Mouse (Mus musculus): ENCODE measurements around the gene Simc1.

Gene Simc1

DNA sequence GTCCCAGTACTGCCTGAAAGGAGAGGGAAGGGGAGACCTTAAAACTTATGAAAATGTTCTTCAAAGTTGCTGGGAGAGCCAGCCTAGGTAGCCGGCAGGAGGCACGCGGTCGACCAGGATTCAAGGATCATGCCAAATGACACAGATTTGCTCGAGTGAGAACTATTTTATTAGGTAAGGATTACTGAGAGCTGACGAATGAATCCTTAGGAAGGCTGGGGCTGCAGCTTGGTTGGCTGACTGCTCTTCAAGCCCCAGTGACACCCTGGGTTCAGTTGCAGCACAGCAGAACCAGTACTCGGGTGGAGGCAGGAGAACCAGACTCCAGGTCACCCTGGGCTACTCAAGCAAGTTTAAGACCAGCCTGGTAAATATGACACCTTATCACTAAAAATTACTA is 44.5 kb downstream of the Simc1 start:
- DNase-seq (ENCODE audit: low read depth): no peak

DNA sequence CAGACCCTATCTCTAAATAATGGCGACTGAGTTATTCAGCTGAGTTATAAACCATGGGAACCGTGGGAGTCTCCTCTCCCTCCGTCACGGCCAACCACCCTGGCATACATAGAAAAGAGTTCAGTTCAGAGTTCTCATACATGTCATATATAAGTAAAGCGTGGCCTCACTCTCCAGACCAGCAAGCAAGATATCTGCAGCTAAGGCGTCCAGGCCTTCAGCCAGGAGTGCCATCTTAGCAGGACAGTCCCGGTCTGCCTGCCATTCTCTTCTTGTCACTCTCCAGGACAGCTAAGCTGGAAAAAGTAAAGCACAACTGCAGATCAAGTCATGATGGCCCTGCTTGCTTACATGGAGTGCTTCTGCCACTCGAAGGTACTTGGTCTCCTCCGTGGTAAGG is 52.6 kb downstream of the Simc1 start:
- DNase-seq (ENCODE audit: low read depth): no peak

DNA sequence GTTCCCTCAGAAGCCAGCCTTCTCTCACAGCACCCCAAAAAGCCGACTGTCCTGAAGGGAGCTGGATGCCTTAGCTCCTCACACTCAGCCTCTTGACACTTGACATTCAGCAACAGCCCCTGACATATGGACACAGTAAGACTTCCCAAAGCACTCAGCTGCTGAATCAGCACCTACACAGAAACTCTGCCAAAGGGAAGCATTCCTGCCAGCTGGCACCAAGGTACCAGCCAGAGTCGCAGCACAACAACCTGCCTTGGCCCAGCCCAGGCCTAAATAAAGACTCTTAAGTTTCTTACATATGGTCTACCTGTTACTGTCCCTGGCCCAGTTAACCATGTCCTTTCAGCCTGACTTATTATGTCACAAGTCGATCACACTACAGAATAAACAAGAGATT is 53.2 kb downstream of the Simc1 start:
- DNase-seq (ENCODE audit: low read depth): no peak

DNA sequence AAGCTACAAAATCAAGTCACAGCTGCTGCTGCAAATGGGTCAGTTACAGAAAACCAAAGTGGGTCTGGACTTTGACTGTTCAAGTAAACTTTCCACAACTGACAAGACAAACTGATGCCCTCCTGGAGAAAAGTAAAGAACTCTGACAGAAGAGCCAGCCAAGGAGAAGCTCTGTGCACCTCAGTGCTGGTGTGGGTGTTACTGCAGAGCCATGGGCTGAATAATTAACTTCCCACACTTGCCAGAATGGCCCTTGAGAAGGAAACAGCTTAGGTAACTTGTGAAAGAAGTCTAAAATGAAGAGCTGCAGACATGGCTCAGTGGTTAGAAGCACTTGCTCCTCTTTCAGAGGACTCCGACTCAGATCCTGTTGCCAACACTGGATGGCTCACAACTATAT is 54.1 kb downstream of the Simc1 start:
- no peak for DNase-seq (ENCODE audit: low read depth)

DNA sequence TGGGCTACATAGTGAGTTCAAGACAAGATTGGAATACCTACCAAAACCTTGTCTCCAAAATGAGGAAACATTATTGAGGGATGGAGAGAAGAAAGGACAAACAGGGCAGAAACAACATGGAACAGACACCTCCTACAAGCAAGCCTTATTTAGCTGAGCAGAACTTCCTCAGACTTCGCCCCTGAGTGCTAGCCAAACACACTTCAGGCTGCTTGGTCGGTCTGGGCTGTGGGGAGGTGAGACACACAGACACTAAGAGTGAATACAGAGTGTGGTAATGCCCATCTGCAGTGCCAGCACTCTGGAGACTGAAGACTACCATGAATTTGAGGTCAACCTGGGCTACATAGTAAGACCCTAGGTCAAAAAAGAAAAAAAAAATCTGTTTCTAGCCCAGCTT is 56.1 kb downstream of the Simc1 start:
- DNase-seq (ENCODE audit: low read depth): no peak

DNA sequence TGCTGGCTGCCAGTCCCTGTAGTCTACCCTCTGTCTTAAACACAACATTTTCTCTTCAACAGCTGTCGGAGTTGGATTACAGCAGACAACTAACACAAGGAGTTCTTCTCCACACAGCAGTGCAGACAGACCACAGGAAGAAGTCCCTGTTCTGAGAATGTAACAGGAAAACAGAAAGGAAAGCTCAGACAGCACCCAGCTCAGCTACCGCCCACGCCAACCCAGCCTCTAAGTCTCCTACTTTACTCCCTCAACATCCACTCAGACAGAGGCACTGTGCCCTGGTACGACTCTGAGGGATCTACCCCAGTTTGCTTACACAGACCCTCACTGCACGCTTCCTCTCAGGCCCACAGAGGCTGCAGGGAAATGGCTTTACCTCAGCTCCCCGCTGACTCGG is 57.0 kb downstream of the Simc1 start:
- DNase-seq (ENCODE audit: low read depth): no peak

DNA sequence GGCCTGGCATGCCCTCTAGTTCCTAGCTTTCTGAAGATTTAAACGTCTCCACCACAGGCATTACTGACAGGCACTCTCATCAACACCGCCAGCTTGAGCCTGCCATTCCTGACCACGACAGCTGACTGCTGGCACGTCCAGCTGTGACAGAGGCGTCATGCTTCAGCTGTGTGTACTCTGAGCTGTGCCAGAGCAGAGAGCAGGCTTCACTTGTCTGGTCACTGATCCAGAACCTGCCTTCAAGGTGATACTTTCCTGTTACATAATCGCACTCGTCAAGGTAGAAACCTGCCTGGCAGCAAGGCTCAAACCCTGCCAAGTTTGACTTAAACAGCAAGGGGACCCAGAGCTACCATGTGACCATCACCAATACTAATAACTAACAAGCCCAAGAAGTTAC is 59.0 kb downstream of the Simc1 start:
- DNase-seq (ENCODE audit: low read depth): no peak

DNA sequence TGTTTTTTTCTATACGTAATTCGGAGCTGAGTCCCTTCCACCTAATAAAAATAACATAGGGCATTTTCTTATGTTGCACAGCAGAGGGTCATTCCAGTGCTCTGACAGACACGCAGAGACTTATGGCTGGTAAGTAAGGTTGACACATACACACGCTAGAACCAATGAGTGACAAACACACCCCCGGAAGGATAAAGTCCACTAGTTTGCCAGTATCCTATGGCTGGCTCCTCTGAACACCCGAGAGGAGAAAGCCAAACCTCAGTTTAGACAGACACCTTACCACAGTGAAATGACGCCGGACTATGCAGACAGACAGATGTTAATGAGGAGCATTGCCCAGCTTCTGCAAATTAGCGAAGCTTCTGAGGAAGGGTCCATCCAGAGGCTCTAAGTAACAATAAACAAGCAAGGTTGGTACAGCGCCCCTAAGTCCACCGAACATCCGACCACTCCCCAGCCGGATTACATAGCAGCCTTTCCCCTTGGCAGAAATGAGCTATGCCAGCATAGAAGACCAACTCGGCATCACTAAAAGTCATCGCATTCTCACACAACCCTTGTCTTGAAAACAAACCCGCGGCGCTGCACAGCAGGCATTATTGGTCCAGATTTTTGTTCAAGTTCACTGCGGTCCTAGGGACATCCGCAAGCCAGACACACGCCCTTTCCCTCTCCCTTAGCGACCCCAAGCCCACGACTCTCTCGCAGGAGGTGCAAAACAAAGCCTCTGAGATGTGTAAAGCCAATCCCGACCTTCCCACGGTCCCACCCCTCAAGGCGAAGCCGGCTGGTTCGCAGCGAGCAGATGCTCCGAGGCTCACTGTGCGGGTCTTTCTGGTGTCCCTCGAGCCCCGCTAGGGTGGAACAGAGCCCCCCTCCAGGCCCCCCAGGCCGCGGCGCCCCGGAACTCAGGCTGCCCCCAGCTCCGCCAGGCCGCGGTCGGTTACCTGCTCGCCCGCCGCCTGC is 60.9 kb downstream of the Simc1 start:
- peak; percentile 51 for DNase-seq (ENCODE audit: low read depth)

DNA sequence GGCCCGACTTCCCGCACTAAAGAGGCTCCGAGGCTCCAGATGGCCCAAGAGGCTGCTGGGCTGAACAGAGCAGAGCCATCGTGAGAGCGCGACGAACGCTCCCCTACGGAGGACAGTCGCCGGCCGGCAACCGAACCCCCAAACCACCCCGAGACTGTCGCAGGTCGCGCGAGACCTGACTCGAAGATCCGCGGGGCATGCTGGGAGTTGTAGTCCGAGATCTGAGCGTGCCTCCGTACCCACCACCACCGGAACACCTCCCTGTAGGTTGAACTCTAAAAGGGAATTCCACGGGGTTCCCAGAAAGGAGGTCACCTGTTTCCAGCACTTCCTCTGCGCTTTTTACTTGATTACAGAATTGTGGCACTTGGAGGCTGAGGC is 61.6 kb downstream of the Simc1 start, which contains the start of gene 4833439L19Rik:
Gene 4833439L19Rik (minus strand): TSS at position 235 of the 381 bp plus-strand sequence.
- peak; percentile 98 for DNase-seq (ENCODE audit: low read depth)

DNA sequence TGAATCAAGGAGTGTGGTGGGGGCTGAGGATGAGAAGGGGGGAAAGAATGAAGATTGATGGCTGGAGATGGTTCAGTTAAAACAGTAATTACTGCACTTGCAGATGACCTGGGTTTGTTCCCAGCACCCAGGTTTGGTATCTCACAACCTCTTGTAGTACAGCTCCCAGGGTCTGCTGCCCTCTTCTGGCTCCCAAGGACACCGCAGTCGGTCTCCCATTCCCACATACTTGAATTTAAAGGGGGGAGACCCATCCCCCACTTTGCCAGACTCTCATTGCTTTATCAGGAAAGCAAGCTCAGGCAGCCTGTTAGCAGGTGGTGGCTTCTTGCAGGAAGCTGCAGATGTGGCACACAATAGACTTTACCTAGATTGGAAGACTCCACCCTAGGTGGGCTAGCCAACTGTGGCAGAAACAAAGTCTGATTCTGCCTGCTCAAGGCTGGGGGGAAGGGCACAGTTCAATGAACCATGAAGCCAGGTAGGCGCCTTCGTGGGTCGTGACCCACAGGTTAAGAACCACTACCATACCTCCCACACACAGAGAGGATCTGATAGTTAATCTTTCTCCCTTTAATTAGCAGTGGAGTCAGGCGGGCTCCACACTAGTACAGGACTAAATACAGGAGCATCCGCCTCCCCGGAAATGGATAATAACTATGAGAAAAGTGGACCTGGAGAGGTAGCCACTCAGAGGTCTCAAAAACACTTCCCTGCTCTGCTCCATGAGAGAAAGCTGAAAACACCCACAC is 62.2 kb downstream of the Simc1 start:
- no peak for DNase-seq (ENCODE audit: low read depth)

DNA sequence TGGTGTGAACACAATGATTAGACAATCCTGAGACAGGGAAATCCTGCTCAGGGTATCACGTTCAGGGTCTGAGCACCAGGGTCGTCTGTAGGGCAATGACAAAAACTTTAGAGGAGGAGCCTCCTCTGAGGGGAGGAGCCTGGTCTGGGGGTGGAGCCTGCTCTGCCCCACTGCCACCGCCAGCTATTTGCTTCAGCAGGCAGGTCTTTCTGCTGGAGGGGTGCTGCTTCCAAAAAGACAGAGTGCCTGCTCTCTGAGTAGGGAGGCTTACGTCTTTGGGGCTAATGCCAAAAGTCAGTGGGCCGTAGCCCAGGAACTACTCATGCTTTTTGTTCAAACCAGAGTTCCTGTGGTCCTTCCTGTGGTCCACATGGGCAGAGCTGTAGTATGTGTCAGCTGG is 64.8 kb downstream of the Simc1 start:
- DNase-seq (ENCODE audit: low read depth): peak; percentile 37

DNA sequence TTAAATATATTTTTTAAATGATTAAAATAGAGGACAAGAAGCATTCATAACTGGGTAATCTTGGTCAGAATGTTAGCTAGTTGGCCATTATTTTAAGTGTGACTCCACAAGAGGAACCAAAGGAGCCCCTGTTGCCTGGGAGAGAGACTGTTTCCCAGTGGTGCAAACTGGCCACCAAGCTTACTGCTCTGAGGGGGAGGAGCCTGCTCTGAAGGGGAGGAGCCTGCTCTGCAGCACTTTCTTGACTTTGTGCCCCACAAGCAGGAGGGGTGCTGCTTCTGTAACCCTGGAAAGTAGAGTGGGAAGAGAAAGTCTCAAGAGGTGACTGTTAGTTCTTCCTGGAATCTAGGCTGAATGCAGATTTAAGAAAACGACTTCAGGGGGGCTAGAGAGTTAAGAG is 65.7 kb downstream of the Simc1 start:
- DNase-seq (ENCODE audit: low read depth): peak; percentile 44

DNA sequence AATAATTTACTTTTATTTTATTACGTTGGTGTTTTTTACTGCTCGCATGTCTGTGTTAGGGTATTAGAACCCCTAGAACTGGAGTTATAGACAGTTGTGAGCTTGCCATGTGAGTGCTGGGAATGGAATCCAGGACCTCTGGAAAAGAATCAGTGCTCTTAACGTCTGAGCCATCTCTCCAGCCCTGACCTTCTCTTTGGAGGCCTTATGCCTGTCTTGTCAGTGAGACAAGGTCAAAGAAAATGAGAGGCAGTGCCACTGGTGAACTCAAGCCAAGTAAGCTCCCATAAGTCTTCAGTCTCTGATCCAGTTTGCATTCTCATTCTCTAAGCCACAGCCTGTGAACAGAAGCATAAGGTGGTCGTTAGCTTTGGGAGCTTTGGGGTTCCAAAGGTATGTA is 67.2 kb downstream of the Simc1 start:
- DNase-seq (ENCODE audit: low read depth): peak; percentile 11

DNA sequence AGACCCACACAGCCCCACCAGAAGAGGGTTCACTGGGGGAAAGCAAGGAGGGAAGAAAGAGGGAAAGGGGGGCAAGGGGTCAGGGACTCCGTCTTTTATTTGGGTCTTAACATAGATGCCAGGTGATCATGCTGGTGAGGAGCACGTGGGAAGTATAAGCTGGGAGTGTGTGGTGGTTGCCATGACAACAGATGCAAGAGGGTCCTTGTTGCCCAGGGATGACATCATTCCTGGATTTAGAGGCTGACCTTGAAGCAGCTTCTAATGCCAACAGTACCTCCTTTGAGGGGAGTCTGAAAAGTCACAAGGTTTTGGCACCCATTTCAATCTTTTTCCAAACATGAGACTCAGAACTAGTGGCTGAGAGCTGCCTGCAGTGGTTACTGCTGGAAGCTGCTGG is 68.1 kb downstream of the Simc1 start:
- peak; percentile 25 for DNase-seq (ENCODE audit: low read depth)

DNA sequence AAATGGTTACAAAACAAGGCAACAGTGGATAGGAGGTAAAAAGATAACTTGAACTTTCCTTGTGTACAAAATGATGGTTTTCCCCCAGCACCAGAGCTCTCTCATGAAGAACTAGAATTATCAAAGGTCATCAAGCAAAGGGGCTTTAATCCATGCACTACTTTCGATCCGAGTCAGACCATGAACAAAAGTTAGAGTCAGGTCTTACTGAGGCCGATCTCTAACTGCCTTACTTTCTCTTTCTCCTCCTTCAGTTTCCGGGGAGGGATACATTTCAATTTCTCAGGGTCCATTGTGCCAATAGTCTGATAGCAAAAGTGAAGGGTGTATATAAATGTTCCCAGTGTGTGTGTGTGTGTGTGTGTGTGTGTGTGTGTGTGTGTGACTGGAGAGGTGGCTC is 69.0 kb downstream of the Simc1 start:
- DNase-seq (ENCODE audit: low read depth): peak; percentile 77

DNA sequence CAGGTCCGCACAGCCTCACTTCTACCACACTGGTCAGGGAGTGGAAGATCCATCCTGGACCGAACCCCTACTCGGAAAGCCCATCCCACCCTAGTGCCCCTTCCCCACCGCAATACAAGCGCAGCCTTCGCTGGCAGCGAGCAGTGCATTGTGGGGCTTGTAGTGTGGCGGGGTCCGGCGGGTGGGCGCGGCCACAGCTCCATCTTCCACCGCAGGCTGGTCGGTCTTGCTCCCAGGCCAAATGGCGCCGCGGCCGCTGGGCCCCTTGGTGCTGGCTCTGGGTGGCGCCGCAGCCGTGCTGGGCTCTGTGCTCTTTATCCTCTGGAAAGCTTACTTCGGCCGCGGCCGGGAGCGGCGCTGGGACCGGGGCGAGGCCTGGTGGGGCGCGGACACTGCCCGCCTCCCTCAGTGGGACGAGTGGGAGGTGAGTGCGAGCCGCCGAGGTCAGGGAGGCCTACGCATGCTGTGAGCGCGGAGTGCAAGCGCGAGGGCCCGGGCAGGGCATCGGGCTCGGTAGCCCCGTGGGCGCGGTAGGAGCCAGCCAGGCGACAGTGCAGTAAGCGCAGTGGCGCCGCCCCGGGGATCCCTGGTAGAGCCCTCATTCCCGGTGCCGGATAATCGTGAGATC is 71.4 kb downstream of the Simc1 start, which contains the start of gene Arl10:
Gene Arl10 (plus strand): TSS at position 162 of the 628 bp plus-strand sequence.
- peak; percentile 61 for DNase-seq (ENCODE audit: low read depth)

DNA sequence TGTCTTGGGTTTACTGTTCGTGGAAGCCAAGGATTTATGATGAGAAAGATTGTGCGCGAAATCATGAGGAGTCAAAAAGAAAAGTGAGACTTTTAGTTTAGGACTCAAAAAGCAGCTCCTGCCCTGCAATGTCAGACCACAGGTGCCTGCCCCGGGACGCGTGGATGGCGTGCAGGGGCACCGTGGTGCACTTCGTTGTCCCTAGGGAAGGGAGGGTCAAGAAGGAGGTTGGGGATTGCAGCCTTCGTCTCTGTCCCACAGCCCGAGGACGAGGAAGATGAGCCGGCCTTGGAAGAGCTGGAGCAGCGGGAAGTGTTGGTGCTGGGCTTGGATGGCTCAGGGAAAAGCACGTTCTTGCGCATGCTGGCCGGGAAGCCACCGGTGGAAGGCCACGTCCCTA is 71.9 kb downstream of the Simc1 start:
- DNase-seq (ENCODE audit: low read depth): no peak

DNA sequence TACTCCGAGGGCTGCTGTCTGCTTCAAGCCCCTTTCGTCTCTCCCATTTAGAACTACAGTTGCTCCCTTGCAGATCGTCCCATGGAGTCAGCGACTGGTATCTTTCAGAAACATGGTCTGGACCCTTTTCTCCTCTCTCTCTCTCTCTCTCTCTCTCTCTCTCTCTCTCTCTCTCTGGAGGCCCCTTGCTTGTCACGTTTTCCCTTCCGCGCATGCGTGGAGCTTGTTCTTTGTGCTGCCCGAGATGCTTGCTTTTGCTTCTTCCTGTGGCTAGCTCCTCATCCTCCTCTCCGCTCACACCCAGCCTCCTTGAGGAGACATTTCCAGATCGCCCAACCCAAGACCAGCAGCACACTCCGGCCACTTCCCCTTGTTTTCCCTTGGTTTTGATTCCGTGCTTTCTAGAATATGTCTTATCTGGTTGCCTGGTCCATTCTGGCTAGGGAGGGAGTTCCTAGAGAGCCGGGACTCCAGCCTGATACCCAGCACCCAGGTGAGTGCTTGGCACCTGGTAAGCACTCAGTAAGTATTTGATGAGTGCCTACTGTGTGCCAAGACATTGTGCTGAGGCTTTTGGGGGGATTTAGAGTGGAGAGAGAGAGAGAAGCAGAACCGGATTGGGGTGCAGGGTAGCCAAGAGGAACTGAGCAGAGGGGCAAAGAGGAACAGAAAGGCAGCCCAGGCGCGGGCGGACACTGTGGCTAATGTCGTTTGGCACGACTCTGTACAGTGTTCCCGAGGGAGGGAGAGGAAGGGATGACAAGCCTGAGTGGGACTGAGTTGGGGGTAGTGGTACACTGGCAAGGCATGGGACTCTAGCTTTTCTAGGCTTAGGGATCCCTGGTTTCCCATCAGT is 74.3 kb downstream of the Simc1 start:
- DNase-seq (ENCODE audit: low read depth): no peak

DNA sequence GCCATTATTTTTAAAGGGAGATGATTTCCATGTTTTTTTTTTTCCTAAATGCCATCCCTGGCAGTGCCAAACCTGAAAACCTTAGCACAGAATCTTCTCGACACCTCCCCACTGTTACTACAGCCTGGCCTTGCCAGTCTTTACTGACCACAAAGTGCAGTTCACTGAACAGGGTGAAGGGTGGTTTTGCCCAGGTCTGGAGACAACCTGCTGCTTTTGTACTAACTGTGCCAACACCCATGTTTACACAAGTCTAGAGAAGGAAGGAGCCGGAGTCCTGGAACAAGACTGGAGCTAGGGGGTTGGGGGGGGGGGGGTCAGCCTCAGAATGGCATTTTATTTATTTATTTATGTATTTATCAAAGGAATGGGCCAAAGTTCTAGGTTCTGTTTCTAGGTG is 77.8 kb downstream of the Simc1 start:
- no peak for DNase-seq (ENCODE audit: low read depth)

DNA sequence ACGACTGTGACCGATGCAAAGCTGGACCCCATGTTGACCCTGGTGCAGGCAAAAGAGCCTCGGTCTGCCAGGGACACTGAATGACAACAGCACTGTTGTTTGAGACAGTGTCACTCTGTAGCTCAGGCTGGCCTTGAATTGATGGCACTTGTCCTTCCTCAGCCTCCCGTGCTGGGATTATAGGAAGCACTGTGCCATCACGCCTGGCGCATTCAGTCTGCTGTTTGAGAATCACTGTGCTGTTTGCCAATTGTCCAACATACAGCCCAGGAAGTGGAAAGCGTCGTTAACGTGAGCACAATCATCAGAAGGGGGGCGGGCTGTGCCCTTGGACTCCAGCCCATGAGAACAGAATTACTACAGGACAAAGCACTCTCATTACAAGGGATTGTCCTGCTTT is 78.5 kb downstream of the Simc1 start:
- DNase-seq (ENCODE audit: low read depth): no peak

DNA sequence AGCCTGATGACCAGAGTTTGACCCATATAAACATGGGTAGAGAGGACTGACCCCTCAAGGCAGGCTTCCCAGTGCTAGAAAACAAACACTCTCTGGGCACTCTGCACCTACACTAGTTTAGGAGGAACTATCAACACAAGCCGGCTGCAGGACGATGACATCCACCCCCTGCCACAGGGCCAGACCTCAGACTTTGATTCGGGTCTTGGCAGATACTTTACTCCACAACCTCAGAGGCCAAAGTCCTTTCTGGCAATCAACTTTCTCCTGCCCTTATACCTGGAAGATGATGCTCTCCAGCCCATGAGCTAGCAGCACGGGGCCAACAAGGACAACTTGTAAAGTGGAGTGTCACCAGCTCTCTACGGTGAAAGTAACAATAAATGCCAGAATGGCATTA is 79.3 kb downstream of the Simc1 start:
- no peak for DNase-seq (ENCODE audit: low read depth)

DNA sequence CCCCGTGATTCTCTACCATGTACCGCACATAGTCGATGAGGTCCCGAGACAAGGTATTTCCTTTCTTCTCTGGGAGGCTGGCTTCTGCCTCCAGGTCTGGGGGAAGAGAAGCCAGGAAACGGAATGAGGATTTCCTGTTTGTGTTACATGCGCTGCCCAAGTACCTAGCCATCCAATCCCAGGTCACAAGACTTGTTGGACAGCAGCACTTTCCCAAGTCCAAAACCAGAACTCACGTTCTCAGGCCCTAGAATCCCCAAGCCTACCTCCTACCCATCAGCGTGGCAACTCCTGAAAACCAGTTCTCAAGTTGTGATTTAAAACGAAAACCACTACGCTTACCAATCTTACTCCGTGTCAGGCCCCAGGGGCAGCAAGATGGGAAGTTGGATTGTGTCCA is 82.3 kb downstream of the Simc1 start:
- no peak for DNase-seq (ENCODE audit: low read depth)
